Mouse (Mus musculus) MEL (cell line): ENCODE results near the gene Clic1. TPM values are rescaled to one million over a fixed set of nuclear protein-coding genes. Genes with fewer than 3 reads are reported as not detected.

Experiments
- DNase-seq: peaks from one replicate; pipeline ENCODE4 v3.0.0; 2011; ENCODE audit warnings: low read depth, low spot score
- H3K27ac ChIP-seq: 2 replicates; pipeline ENCODE4 v1.5.1; 2012; ENCODE audit warnings: low read depth, mild to moderate bottlenecking, control low read depth, low read length, moderate library complexity; ENCODE audit not compliant: control insufficient read depth
- H3K27me3 ChIP-seq, 2 experiments: fragments of 150-350 bp in 1 of 2; sonication (generic) in 1 of 2; 2 replicates each; pipeline ENCODE4 v1.6.1; 2012; ENCODE audit warnings: low read length in 2 of 2, mild to moderate bottlenecking in 2 of 2, improper control_type of control experiment in 1 of 2, moderate library complexity in 1 of 2; ENCODE audit not compliant: insufficient read depth in 2 of 2, control insufficient read depth in 1 of 2
- H3K36me3 ChIP-seq, 2 experiments: 2 replicates each; pipeline ENCODE4 v1.6.1; 2012 to 2014; ENCODE audit warnings: low read length in 2 of 2, improper control_type of control experiment in 1 of 2, inconsistent platforms in 1 of 2, mild to moderate bottlenecking in 1 of 2; ENCODE audit not compliant: insufficient read depth in 2 of 2, control insufficient read depth in 1 of 2
- H3K4me1 ChIP-seq, 2 experiments: fragments of 150-350 bp in 1 of 2; sonication (generic) in 1 of 2; 2 replicates each; pipeline ENCODE4 v1.6.1; 2012; ENCODE audit warnings: low read length in 2 of 2, improper control_type of control experiment in 1 of 2, mild to moderate bottlenecking in 1 of 2; ENCODE audit not compliant: insufficient read depth in 2 of 2, control insufficient read depth in 1 of 2
- H3K4me3 ChIP-seq, 2 experiments: fragments of 150-350 bp in 1 of 2; sonication (generic) in 1 of 2; 2 replicates each; pipeline ENCODE4 v1.5.1; 2012; ENCODE audit warnings: low read depth in 2 of 2, low read length in 2 of 2, mild to moderate bottlenecking in 2 of 2, moderate library complexity in 2 of 2, control low read depth in 1 of 2, improper control_type of control experiment in 1 of 2; ENCODE audit not compliant: control insufficient read depth in 1 of 2, insufficient read depth in 1 of 2
- H3K79me2 ChIP-seq: 2 replicates; pipeline ENCODE4 v1.6.1; 2012; ENCODE audit warnings: mild to moderate bottlenecking, low read length, moderate library complexity; ENCODE audit not compliant: control insufficient read depth, poor library complexity, insufficient read depth
- H3K9ac ChIP-seq: 2 replicates; pipeline ENCODE4 v1.6.1; 2012; ENCODE audit warnings: low read depth, mild to moderate bottlenecking, control low read depth, low read length, moderate library complexity; ENCODE audit not compliant: control insufficient read depth, poor library complexity, severe bottlenecking
- H3K9me3 ChIP-seq: fragments of 150-350 bp; sonication (generic); replicated peaks from 2 replicates; pipeline ENCODE4 v1.6.1; 2012; ENCODE audit warnings: mild to moderate bottlenecking, low read length, improper control_type of control experiment, moderate library complexity; ENCODE audit not compliant: insufficient read depth
- CTCF ChIP-seq, 3 experiments: IDR thresholded peaks in 2 of 3; conservative IDR thresholded peaks in 1 of 3; 2 replicates each; pipeline ENCODE4 v1.5.1; 2011 to 2012; ENCODE audit warnings: low read length in 3 of 3, low read depth in 2 of 3, mild to moderate bottlenecking in 2 of 3, improper control_type of control experiment in 1 of 3, inconsistent platforms in 1 of 3, mixed read lengths in 1 of 3, moderate library complexity in 1 of 3; ENCODE audit not compliant: control insufficient read depth in 1 of 3, insufficient read depth in 1 of 3, poor library complexity in 1 of 3, severe bottlenecking in 1 of 3
- ELF1 ChIP-seq: IDR thresholded peaks from 2 replicates; pipeline ENCODE4 v1.6.1; 2014; ENCODE audit warnings: low read depth, mild to moderate bottlenecking, inconsistent platforms, low read length, improper control_type of control experiment, moderate library complexity
- EP300 ChIP-seq, 2 experiments: IDR thresholded peaks; 2 replicates each; pipeline ENCODE4 v1.6.1; 2011; ENCODE audit warnings: improper control_type of control experiment in 2 of 2, low read length in 2 of 2, low read depth in 1 of 2, mild to moderate bottlenecking in 1 of 2
- ETS1 ChIP-seq: IDR thresholded peaks from 2 replicates; pipeline ENCODE4 v1.6.1; 2012; ENCODE audit warnings: low read depth, mild to moderate bottlenecking, inconsistent platforms, low read length, improper control_type of control experiment, moderate library complexity
- GABPA ChIP-seq: IDR thresholded peaks from 2 replicates; pipeline ENCODE4 v1.6.1; 2012; ENCODE audit warnings: low read depth, mild to moderate bottlenecking, inconsistent platforms, low read length, improper control_type of control experiment, moderate library complexity
- GATA1 ChIP-seq: IDR thresholded peaks from 2 replicates; pipeline ENCODE4 v1.6.1; 2011; ENCODE audit warnings: low read depth, low read length, improper control_type of control experiment
- HCFC1 ChIP-seq: IDR thresholded peaks from 2 replicates; pipeline ENCODE4 v1.6.1; 2012; ENCODE audit warnings: low read depth, mild to moderate bottlenecking, inconsistent platforms, low read length, improper control_type of control experiment, moderate library complexity
- JUND ChIP-seq: IDR thresholded peaks from 2 replicates; pipeline ENCODE4 v1.6.1; 2011; ENCODE audit warnings: low read depth, mild to moderate bottlenecking, improper control_type of control experiment, low read length
- MEF2A ChIP-seq: IDR thresholded peaks from 2 replicates; pipeline ENCODE4 v1.6.1; 2014; ENCODE audit warnings: low read depth, mild to moderate bottlenecking, inconsistent platforms, low read length, improper control_type of control experiment; ENCODE audit not compliant: poor library complexity, insufficient replicate concordance, severe bottlenecking; ENCODE audit errors: extremely low read depth
- MXI1 ChIP-seq: IDR thresholded peaks from 2 replicates; pipeline ENCODE4 v1.6.1; 2011; ENCODE audit warnings: mild to moderate bottlenecking, low read depth, low read length, improper control_type of control experiment
- MYC ChIP-seq: IDR thresholded peaks from 2 replicates; pipeline ENCODE4 v1.6.1; 2011; ENCODE audit warnings: low read depth, mild to moderate bottlenecking, low read length, improper control_type of control experiment, moderate library complexity
- POLR2AphosphoS2 ChIP-seq: IDR thresholded peaks from 2 replicates; pipeline ENCODE4 v1.6.1; 2011; ENCODE audit warnings: low read length, improper control_type of control experiment
- RAD21 ChIP-seq: IDR thresholded peaks from 2 replicates; pipeline ENCODE4 v1.6.1; 2011; ENCODE audit warnings: mild to moderate bottlenecking, low read depth, low read length, improper control_type of control experiment
- SMC3 ChIP-seq: IDR thresholded peaks from 2 replicates; pipeline ENCODE4 v1.6.1; 2011; ENCODE audit warnings: low read depth, low read length, improper control_type of control experiment
- TAL1 ChIP-seq: IDR thresholded peaks from 2 replicates; pipeline ENCODE4 v1.6.1; 2012; ENCODE audit warnings: mild to moderate bottlenecking, inconsistent platforms, low read length, moderate library complexity, mixed read lengths
- TCF12 ChIP-seq: IDR thresholded peaks from 2 replicates; pipeline ENCODE4 v1.6.1; 2014; ENCODE audit warnings: low read depth, mild to moderate bottlenecking, inconsistent platforms, low read length, improper control_type of control experiment, moderate library complexity
- UBTF ChIP-seq: IDR thresholded peaks from 2 replicates; pipeline ENCODE4 v1.6.1; 2012; ENCODE audit warnings: low read depth, mild to moderate bottlenecking, inconsistent platforms, low read length, improper control_type of control experiment, moderate library complexity, borderline replicate concordance; ENCODE audit not compliant: insufficient read depth
- USF2 ChIP-seq, 2 experiments: IDR thresholded peaks; 2 replicates each; pipeline ENCODE4 v1.6.1; 2011 to 2012; ENCODE audit warnings: improper control_type of control experiment in 2 of 2, low read length in 2 of 2, borderline replicate concordance in 1 of 2, inconsistent platforms in 1 of 2, low read depth in 1 of 2, mild to moderate bottlenecking in 1 of 2; ENCODE audit not compliant: insufficient read depth in 1 of 2
- ZKSCAN1 ChIP-seq: IDR thresholded peaks from 2 replicates; pipeline ENCODE4 v1.6.1; 2012; ENCODE audit warnings: low read depth, mild to moderate bottlenecking, inconsistent platforms, low read length, improper control_type of control experiment, moderate library complexity
- ZMIZ1 ChIP-seq: IDR thresholded peaks from 2 replicates; pipeline ENCODE4 v1.6.1; 2012; ENCODE audit warnings: low read depth, mild to moderate bottlenecking, inconsistent platforms, low read length, improper control_type of control experiment, moderate library complexity
- ZNF384 ChIP-seq: IDR thresholded peaks from 2 replicates; pipeline ENCODE4 v1.6.1; 2012; ENCODE audit warnings: low read depth, mild to moderate bottlenecking, inconsistent platforms, low read length, improper control_type of control experiment
- polyA plus RNA-seq, 2 experiments: library from polyadenylated mRNA; stranded (reverse) in 1 of 2; unstranded in 1 of 2; fragments of >175 nt in 1 of 2; fragments of >200 nt in 1 of 2; gene quantifications; 2 replicates each; pipeline versions ENCODE4 v1.2.1 to v1.2.4; 2012; ENCODE audit warnings: low replicate concordance in 2 of 2, low read depth in 1 of 2; ENCODE audit not compliant: insufficient read length in 2 of 2, insufficient read depth in 1 of 2, missing spikeins in 1 of 2
- total RNA-seq: library from RNA; depleted of rRNA; stranded (reverse); fragments of 300-350 nt; gene quantifications from 2 replicates; pipeline ENCODE4 v1.2.3, GENCODE M21; 2012

Clic1 gene
- total and polyA plus RNA-seq, 3 experiments: 309 to 335 (median 333) TPM

- H3K27ac ChIP-seq: peak overlapping the region; percentile 81
These were observed 40.6 kb downstream of the Clic1 start for GRCm38 (mm10) chr17:35090166-35090932.

GRCm38 (mm10) chr17:35092403-35093198 is 42.8 kb downstream of the Clic1 start:
- TF ChIP-seq MXI1 (no peak), GATA1 (no peak), SMC3 (no peak), ZNF384 (no peak), MEF2A (no peak), EP300 (IDR thresholded peaks at IDR 0.05; ENCODE audit: low read depth in 1 of 2, low read length in 2 of 2) (no peak), TAL1 (no peak), TCF12 (no peak), ZKSCAN1 (no peak), UBTF (no peak), HCFC1 (no peak), JUND (no peak), MYC (no peak), CTCF (IDR thresholded peaks at IDR 0.05 in 2 of 3, conservative IDR thresholded peaks at IDR 0.05 in 1 of 3; ENCODE audit: control insufficient read depth in 1 of 3, insufficient read depth in 1 of 3, low read depth in 2 of 3, low read length in 3 of 3, poor library complexity in 1 of 3, severe bottlenecking in 1 of 3) (no peak), ZMIZ1 (no peak), USF2 (IDR thresholded peaks at IDR 0.05; ENCODE audit: borderline replicate concordance in 1 of 2, insufficient read depth in 1 of 2, low read depth in 1 of 2, low read length in 2 of 2) (no peak), ELF1 (no peak)

More at GRCm38 (mm10) chr17:35090166-35090932, 40.6 kb downstream of the Clic1 start:
- H3K27me3 ChIP-seq: no peaks in the 10 kb centered on the region
- peaks cover 2 to 19% of the 10 kb centered on the region in 2 experiments; a peak in 3 of 4 replicates for H3K4me1 ChIP-seq
- H3K36me3 ChIP-seq: peaks cover 0 to 8% of the 10 kb centered on the region in 2 experiments; a peak in 2 of 4 replicates
- DNase-seq: peak; percentile 65
- H3K9me3 ChIP-seq: no peaks in the 10 kb centered on the region
- TF ChIP-seq ZMIZ1: no peak
- no peak for TF ChIP-seq CTCF (IDR thresholded peaks at IDR 0.05 in 2 of 3, conservative IDR thresholded peaks at IDR 0.05 in 1 of 3; ENCODE audit: control insufficient read depth in 1 of 3, insufficient read depth in 1 of 3, low read depth in 2 of 3, low read length in 3 of 3, poor library complexity in 1 of 3, severe bottlenecking in 1 of 3)
- no peak for TF ChIP-seq POLR2AphosphoS2
- no peak for TF ChIP-seq GABPA
- no peak for TF ChIP-seq RAD21
- 0 out of 2 replicates have a peak, but pooled peaks have one; percentile 50 for TF ChIP-seq ZKSCAN1
- TF ChIP-seq MXI1: no peak
- TF ChIP-seq TAL1: peak; percentile 74
- TF ChIP-seq TCF12: peak; percentile 79
- peak; percentile 42; the same call in 1 of the 2 replicates for TF ChIP-seq GATA1
- TF ChIP-seq JUND: no peak
- TF ChIP-seq ETS1: peak; percentile 85
- TF ChIP-seq EP300 (IDR thresholded peaks at IDR 0.05; ENCODE audit: low read depth in 1 of 2, low read length in 2 of 2): peak; percentile 45 to 63; a peak in 3 of 4 replicates
- H3K79me2 ChIP-seq: peaks cover 18% of the 10 kb centered on the region
- peak overlapping the region; percentile 69 to 94 for H3K4me3 ChIP-seq
- H3K9ac ChIP-seq: peak overlapping the region; percentile 87

More at GRCm38 (mm10) chr17:35092403-35093198, 42.8 kb downstream of the Clic1 start:
- Histone ChIP-seq H3K4me1 (peaks cover 2 to 14% of the 10 kb centered on the region in 2 experiments; a peak in 3 of 4 replicates), H3K9me3 (no peaks in the 10 kb centered on the region), H3K9ac (no peak overlapping the region), H3K4me3 (no peak overlapping the region), H3K27ac (no peak overlapping the region), H3K36me3 (peaks cover 0 to 2% of the 10 kb centered on the region in 2 experiments; a peak in 1 of 4 replicates), H3K79me2 (peaks cover 18% of the 10 kb centered on the region), H3K27me3 (no peaks in the 10 kb centered on the region)
- DNase-seq: no peak
